Mouse (Mus musculus) heart, postnatal 14 days (tissue): ENCODE measurements at regions not wholly inside any gene's neighbourhood (a gene's known extent, or its start where the extent isn't known, plus 50 kb on each side); places are given as distances from the start of the nearest gene placed in this dataset.
A peak's percentile ranks its signal among the peaks of the same experiment; 100 is the strongest.
"Not testable (repeated sequence)": the region's sequence is repeated elsewhere in the genome, so short reads cannot be mapped to it uniquely, and the experiment has no call there.

Experiments used
- DNase-seq, 2 experiments: peaks; one replicate each; pipeline ENCODE4 v3.0.0; 2021 to 2022
- intact Hi-C: fragments of 180-260 bp; cut with DNase I; formaldehyde crosslinking; loops from one replicate; pipeline ENCODE4 v1.15.1; 2025

DNA sequence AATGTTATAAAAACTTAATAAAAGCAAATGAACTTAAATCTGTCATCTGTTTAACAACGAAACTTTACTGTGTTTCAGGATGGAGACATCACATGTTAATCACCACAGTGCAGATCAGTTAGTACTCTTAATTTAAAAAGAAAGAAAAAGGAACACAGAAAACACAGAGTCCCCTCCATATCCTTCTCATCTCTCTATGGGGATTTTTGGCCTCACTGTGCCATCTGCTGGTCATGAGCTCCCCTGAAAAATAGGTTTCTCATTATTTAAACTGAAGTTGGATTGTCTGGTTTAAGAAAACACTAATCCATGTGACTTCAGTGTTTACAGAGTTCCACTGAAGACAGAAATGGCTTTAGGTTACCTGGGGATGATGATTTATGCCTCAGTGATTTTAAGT lies 548.7 kb upstream of the Zfp386 start:
- intact Hi-C loops: no loop called here
- no peak for DNase-seq

DNA sequence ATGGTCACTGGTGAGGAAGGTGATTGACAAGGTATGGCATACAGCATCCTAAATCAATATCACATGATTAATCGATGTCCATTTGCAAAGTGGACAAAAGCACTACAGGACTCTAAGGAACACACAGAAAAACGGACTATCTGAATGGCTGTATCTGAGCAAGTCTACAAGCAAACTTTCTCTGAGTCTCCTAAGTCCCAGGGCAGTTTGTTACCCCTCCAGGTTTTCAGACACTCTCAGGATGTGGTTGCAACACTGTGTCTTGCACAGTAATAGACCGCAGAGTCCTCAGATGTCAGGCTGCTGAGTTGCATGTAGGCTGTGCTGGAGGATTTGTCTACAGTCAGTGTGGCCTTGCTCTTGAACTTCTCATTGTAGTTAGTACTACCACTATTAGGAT lies 540.2 kb upstream of the Zfp386 start:
- intact Hi-C loops: not testable (repeated sequence)

DNA sequence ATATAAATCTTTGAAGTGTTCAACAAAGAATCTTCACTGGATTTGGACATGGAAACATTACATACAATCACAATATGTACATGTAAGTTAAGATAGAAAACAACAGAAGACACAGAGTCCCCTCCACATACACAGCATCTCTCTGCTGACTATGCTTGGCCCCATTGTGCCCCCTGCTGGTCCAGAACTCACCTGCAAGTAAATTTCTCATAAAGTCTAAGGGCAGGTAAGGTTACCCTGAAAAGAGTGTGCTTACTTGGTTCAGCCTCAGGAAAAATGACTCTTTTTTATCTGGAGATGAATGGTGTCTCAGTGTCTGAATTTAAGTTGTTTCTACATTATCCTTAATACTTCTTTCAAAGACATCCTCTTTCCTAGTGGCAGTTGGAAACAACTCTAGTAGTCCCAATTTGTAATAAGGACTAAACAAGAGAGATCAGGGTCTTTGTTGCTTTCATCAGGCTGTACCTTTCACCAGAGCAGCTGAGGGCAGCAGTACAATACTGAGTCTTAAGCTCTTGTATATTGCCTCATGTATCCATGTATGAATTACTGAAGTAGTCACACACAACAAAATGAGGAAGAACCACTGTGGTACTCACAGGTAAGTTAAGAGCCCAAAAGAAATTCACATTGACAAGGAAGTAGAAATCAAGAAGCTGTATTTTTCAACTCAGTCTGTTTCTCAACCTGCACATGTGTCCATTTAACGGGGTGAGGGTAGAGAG lies 538.7 kb upstream of the Zfp386 start:
- DNase-seq, intact Hi-C loops: not testable (repeated sequence)

More for the DNA sequence above, 540.2 kb upstream of the Zfp386 start:
- DNase-seq: not testable (repeated sequence)

DNA sequence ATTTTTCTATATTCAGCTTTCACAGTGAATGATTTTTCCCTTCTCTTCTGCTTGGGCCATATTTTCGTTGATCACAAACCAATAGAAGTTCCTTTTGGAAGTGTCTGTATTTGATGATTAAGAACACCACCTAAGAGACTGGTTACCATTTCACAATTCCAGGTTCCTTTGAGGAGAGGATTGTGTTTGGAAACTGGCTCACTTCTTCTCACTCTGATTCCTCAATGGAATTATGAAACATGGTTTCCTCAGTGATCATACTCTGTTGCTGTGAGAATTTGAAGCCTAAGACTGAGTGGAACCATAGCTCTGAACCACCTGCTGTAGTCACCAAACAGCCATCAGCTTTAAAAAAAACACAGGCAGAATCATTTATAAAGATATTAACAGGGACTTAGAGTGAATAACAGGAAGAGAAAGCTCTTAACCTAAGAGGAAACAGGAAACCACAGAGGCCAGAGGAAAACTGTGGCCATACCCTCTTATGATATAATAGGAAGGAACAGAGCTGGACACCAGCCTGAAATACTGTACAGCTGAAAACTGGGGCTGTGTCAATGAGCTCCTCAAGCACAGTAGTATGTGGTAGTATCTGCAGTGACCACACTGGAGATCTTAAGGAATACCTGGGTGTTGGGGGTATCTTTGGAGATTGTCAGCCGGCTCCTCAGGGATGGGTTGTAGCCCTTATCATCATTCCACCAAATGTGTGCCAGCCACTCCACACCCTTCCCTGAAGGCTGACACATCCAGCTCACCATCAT lies 528.6 kb upstream of the Zfp386 start:
- DNase-seq, intact Hi-C loops: not testable (repeated sequence)

DNA sequence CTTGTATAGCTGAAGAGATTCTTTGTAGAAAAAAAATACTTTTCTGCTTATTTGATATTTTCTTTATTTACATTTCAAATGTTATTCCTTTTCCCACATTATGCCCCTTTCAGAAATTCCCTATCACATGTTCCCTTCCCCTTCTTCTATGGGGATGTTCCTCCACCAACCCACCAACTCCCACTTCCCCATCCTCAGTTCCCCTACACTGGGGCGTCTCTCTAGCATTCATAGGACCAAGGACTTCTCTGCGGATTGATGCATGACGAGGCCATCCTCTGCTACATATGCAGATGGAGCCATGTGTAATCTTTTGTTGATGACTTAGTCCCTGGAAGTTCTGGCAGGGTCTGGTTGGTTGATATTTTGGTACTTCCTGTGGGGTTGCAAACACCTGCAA lies 520.5 kb upstream of the Zfp386 start:
- DNase-seq: no peak
- intact Hi-C loops: no loop called here

DNA sequence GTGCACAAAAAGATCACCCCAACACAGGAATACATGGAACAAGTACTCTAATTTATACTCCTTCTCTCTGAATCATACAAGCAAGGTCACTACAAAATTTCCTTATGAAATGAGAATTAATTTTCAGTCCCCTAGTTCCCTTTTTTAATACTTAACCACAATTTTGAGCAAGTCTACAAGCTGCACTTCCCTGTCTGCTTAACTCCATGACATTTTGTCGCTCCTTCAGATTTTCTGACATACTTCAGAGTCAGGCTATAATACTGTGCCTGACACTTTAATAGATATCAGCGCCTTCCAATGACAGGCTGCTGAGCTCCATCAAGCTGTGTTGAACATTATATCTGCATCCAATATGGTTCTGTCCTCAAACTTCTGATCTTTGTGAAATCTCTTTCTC lies 505.0 kb upstream of the Zfp386 start:
- no peak for DNase-seq
- intact Hi-C loops: no loop called here

DNA sequence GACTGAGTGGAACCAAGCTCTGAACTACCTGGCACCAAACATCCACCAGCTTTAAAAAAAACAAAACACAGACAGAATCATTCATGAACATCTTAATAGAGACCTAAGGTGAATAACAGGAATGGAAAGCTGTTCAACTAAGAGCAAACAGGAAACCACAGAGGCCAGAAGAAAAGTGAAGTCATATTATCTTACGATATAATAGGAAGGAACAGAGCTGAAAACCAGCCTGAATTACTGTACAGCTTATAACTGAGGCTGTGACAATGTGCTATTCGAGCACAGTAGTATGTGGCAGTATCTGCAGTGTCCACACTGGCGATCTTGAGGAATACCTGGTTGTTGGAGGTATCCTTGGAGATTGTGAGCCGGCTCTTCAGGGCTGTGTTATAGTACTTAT lies 480.6 kb upstream of the Zfp386 start:
- intact Hi-C loops: loop anchor here (5.0 kb wide), 1 partner anchor 505 kb away; no protein-coding TSS in a partner anchor
- not testable (repeated sequence) for DNase-seq

DNA sequence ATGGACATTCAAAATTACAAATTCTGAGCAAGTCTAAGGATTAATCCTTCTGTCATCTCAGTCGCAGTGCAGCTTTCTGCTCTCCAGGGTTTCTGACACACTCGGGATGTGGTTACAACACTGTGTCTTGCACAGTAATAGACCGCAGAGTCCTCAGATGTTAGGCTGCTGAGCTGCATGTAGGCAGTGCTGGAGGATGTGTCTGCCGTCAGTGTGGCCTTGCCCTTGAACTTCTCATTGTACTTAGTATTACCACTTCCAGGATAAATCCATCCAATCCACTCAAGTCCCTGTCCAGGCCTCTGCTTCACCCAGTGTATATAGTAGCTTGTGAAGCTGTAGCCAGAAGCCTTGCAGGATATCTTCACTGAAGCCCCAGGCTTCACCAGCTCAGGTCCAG lies 454.5 kb upstream of the Zfp386 start:
- DNase-seq, intact Hi-C loops: not testable (repeated sequence)

DNA sequence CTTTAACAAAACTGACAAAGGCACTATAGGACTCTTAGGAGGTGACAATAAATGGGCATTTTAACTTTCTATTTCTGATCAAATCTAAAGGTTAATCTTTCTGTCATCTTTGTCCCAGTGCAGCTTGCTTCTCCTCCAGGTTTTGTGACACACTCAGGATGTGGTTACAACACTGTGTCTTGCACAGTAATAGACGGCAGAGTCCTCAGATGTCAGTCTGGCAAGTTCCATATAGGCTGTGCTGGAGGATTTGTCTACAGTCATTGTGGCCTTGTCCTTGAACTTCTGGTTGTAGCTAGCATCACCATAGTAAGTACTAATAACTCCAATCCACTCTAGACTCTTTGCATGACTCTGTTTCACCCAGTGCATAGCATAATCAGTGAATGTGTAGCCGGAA lies 443.8 kb upstream of the Zfp386 start:
- no peak for DNase-seq
- intact Hi-C loops: no loop called here

DNA sequence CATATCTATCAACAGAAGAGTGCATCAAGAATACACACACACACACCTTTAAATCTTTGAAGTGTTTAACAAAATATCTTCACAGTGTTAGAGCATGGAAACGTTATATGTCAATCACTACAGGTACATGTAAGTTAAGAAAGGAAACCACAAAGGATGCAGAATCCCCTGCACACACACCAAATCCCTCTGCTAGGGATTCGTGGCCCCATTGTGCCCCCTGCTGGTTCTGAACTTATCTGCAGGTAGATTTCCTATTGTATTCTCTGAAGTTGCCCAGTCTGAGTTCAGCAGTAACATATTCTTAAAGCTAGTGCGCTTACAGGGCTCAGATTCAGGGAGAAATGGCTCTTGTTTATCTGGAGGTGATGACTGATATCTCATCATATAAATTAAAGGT lies 442.6 kb upstream of the Zfp386 start:
- no peak for DNase-seq
- intact Hi-C loops: no loop called here

DNA sequence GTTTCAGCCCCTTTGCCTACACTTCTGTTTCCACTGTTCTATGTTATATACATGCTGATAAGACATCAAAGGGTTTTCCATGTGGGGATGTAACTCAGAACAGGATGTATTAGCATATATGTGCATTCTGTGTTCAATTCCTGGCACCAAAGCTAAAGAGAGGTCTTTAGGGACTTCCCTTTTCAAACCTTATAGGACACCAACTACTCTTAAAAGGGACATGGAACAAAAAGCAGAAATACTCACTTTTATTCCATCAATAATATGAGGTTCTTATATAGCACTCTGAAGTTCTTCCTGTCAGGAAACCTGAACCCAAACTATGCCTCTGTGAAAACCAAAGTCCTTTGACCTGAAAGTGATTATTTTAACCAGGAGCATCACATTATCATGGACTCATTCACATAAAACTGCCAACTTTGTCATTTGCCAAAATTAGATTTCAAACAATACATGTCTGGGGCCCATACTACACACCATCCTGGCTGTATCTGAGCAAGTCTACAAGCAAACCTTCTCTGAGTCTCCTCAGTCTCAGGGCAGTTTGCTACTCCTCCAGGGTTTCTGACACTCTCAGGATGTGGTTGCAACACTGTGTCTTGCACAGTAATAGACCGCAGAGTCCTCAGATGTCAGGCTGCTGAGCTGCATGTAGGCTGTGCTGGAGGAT lies 424.8 kb upstream of the Zfp386 start:
- DNase-seq, intact Hi-C loops: not testable (repeated sequence)

DNA sequence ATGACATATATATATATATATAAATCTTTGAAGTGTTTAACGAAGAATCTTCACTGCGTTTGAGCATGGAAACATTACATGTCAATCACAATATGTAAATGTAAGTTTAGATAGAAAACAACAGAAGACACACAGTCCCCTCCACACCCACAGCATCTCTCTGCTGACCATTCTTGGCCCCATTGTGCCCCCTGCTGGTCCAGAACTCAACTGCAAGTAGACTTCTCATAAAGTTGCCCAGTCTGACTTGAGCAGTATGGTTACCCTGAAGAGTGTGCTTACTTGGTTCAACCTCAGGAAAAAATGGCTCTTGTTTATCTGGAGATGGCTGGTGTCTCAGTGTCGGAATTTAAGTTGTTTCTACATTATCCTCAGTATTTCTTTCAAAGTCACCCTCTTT lies 423.3 kb upstream of the Zfp386 start:
- DNase-seq: no peak
- intact Hi-C loops: no loop called here

DNA sequence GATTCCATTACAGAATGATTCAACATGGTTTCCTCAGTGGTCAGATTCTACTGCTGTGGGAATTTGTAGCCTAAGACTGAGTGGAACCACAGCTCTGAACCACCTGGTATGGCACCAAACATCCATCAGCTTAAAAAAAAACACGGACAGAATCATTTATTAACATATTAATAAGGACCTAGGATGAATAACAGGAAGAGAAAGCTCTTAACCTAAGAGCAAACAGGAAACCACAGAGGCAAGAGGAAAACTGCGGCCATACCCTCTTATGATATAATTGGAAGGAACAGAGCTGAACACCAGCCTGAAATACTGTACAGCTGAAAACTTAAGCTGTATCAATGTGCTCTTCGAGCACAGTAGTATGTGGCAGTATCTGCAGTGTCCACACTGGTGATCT lies 399.9 kb upstream of the Zfp386 start:
- DNase-seq: no peak
- intact Hi-C loops: no loop called here

DNA sequence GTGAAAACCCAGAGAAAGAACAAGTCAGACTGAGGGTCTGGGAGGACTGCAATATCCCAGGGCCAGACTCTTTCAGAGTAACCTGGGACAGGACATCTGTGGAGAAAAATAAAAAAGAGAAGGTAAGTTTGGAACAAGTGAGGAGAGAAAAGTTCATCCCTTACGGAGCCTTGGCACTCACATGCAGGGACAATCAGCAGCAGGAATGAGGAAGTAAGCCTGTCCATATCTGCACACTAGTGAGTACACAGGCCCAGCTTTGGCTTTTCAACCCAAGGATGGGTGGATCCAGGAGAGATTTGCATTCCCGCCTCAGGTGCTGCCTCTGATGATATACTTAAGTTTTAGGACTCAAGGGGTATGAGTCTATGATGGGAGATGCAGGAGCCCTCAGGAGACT lies 399.4 kb upstream of the Zfp386 start:
- intact Hi-C loops, DNase-seq: not testable (repeated sequence)

DNA sequence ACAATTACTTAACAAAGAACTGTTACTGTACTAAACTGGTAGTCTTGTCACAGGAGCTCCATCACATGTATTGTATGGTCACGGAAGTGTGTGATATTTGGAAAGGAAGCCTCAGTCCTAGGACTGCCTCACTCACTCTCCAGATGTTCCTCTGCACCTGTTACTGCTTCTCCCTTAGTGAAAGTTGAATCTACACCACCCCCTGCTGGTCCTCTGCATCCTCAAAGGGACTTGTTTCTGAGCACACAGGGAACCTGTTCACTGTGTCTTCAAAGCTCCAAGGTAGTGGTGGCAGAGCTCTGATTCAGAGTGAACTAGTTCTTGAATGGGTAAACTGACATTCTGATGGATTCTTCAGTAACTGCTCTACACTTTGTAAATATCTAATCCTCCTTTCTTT lies 391.7 kb upstream of the Zfp386 start:
- no peak for DNase-seq
- intact Hi-C loops: no loop called here

DNA sequence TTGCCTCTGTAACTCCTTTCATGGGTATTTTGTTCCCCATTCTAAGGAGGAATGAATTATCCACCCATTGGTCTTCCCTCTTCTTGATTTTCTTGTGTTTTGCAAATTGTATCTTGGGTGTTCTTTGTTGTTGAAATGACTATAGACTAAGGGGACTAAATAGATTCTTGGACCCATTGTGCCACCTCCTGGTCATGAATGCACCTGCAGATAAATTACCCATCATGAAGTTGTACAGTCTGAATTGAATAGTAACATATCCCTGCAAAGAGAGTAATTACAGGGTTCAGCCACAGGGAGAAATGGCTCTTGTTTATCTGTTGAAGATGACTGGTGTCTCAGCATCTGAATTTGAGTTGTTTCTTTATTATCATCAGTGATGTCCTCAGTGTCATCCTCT lies 383.4 kb upstream of the Zfp386 start:
- DNase-seq, intact Hi-C loops: not testable (repeated sequence)

DNA sequence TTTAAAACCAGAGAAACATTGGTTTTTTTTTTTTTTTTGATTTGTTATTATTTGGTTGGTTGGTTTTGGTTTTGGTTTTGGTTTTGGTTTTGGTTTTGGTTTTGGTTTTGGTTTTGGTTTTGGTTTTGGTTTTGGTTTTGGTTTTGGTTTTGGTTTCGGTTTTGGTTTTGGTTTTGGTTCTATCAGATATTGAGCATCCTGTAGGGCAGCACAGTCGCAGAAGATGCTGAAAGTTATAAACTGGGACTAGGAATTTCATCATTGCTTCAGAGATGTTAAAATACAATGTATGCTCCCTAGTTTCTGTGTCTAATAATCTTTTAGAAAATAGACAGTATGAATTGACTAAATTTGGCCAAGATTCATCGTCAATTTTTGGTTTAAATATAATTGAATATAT lies 375.8 kb upstream of the Zfp386 start:
- DNase-seq, intact Hi-C loops: not testable (repeated sequence)

DNA sequence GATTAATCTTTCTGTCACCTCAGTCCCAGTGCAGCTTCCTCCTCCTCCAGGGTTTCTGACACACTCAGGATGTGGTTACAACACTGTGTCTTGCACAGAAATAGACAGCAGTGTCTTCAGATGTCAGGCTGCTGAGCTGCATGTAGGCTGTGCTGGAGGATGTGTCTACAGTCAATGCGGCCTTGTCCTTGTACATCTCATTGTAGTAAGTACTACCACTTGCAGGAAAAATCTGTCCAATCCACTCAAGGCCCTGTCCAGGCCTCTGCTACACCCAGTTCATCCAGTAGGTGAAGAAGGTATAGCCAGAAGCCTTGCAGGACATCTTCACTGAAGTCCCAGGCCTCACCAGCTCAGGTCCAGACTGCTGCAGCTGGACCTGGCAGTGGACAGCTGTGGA lies 355.7 kb upstream of the Zfp386 start:
- intact Hi-C loops: no loop called here

DNA sequence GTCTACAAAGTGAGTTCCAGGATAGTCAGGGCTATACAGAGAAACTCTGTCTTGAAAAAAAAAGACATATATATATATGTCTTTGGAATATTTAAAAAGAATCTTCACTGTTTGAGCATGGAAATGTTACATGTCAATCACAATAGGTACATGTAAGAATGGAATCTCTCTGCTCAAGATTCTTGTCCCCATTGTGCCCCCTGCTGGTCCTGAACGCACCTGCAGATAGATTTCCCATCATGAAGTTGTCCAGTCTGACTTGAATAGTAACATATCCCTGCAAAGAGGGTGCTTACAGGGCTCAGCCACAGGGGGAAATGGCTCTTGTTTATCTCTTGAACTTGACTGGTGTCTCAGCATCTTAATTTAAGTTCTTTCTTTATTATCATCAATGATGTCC lies 337.7 kb upstream of the Zfp386 start:
- intact Hi-C loops, DNase-seq: not testable (repeated sequence)

More for the DNA sequence above, 355.7 kb upstream of the Zfp386 start:
- DNase-seq: no peak

DNA sequence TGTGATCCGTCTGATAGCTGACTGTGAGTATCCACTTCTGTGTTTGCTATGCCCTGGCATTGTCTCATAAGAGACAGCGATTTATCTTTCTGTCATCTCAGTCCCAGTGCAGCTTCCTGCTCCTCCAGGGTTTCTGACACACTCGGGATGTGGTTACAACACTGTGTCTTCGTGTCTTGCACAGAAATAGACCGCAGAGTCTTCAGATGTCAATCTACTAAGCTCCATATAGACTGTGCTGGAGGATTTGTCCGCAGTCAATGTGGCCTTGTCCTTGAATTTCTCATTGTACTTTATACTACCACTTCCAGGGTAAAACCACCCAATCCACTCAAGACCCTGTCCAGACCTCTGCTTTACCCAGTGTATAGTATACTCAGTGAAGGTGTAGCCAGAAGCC lies 305.5 kb upstream of the Zfp386 start:
- DNase-seq, intact Hi-C loops: not testable (repeated sequence)

DNA sequence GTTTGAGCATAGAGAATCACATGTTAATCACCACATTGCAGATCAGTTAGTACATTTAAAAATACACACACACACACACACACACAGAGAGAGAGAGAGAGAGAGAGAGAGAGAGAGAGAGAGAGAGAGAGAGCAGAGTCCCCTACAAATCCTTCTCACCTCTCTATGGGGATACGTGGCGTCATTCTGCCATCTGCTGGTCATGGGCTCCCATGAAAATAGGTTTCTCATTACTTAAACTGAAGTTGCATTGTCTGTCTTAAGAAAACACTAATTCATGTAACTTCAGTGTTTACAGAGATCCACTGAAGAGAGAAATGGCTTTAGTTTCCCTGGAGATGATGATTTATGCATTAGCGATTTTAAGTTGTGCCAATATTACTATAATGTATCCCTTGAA lies 297.9 kb upstream of the Zfp386 start:
- peak in 1 of 2 experiments; percentile 1 for DNase-seq
- intact Hi-C loops: not testable (repeated sequence)
